Comparison of ENCODE assay signal across 24 mouse cellular contexts in genomic region chr1:92330181-92330580, GRCm38 (mm10).
A peak's percentile ranks its signal among the peaks of the same experiment; 100 is the strongest.
DNase-seq lines count a peak whose midpoint lies in the region; ATAC-seq and TF ChIP-seq lines count a peak whose summit lies in the region.
"Had no signal": no experiment of that assay in that cellular context is flagged by ENCODE, and none has a peak within 500 bp of the region (broad histone marks: within the 10 kb centered on the region; RNA-seq: fewer than 3 reads in every experiment).

No protein-coding gene starts in this region.

- no peak overlapping the region for H3K4me3 ChIP-seq in gastrocnemius, adult 2 months
- no peak overlapping the region for H3K4me3 ChIP-seq in heart, embryonic 10.5 days
- no peak overlapping the region for H3K4me3 ChIP-seq in limb, embryonic 13.5 days
- no peak overlapping the region for H3K4me3 ChIP-seq in limb, embryonic 10.5 days
- peak overlapping the region; percentile 17 for H3K4me3 ChIP-seq in megakaryocyte, embryonic 14.5 days (replicated peaks)
- H3K4me3 ChIP-seq: embryonic facial prominence, embryonic 10.5 days; embryonic facial prominence, embryonic 12.5 days; forebrain, embryonic 13.5 days had no signal

- TF ChIP-seq CTCF in gastrocnemius, adult 2 months (IDR thresholded peaks at IDR 0.05) = no peak

- intact Hi-C loops in gastrocnemius, adult 2 months (cut with DNase I) = no loop called here
- intact Hi-C loops in heart, postnatal 14 days (cut with DNase I) = no loop called here

- H3K36me3 ChIP-seq in heart, embryonic 10.5 days = no peaks in the 10 kb centered on the region
- no peaks in the 10 kb centered on the region for H3K36me3 ChIP-seq in limb, embryonic 13.5 days
- no peaks in the 10 kb centered on the region for H3K36me3 ChIP-seq in limb, embryonic 10.5 days
- H3K36me3 ChIP-seq in megakaryocyte, embryonic 14.5 days (replicated peaks; ENCODE audit: low read length) = no peaks in the 10 kb centered on the region
- H3K36me3 ChIP-seq: embryonic facial prominence, embryonic 10.5 days; embryonic facial prominence, embryonic 12.5 days; G1E had no signal

- no peak overlapping the region for H3K9ac ChIP-seq in limb, embryonic 13.5 days
- H3K9ac ChIP-seq: embryonic facial prominence, embryonic 12.5 days; forebrain, embryonic 13.5 days had no signal

- H3K27ac ChIP-seq in gastrocnemius, adult 2 months = peak overlapping the region; percentile 35; the same call in 1 of the 2 replicates
- H3K27ac ChIP-seq in heart, embryonic 10.5 days = no peak overlapping the region
- H3K27ac ChIP-seq in limb, embryonic 13.5 days = no peak overlapping the region
- H3K27ac ChIP-seq in limb, embryonic 10.5 days = no peak overlapping the region
- H3K27ac ChIP-seq: embryonic facial prominence, embryonic 10.5 days; embryonic facial prominence, embryonic 12.5 days; forebrain, embryonic 13.5 days had no signal

- H3K4me2 ChIP-seq in limb, embryonic 13.5 days (replicated peaks) = 0 out of 2 replicates have a peak overlapping the region, but pooled peaks have one; percentile 1
- H3K4me2 ChIP-seq: embryonic facial prominence, embryonic 12.5 days; forebrain, embryonic 13.5 days had no signal

- peaks cover 17% of the 10 kb centered on the region for H3K4me1 ChIP-seq in heart, embryonic 10.5 days
- peaks cover 18% of the 10 kb centered on the region for H3K4me1 ChIP-seq in limb, embryonic 13.5 days
- H3K4me1 ChIP-seq in limb, embryonic 10.5 days = 0 out of 2 replicates have a peak, but pooled peaks cover 4% of the 10 kb centered on the region
- no peaks in the 10 kb centered on the region for H3K4me1 ChIP-seq in megakaryocyte, embryonic 14.5 days
- H3K4me1 ChIP-seq: forebrain, embryonic 13.5 days had no signal

- DNase-seq in gastrocnemius, adult 2 months = no peak
- DNase-seq in gastrocnemius, adult 8-10 months (ENCODE audit: low spot score in 2 of 2) = no peak
- DNase-seq in heart, embryonic 10.5 days (ENCODE audit: low spot score) = peak; percentile 73
- DNase-seq in heart, postnatal 14 days = no peak
- DNase-seq in limb, embryonic 10.5 days (ENCODE audit: low spot score) = no peak
- DNase-seq: adrenal gland, adult 8-10 months; adrenal gland, postnatal 14 days; adrenal gland, postnatal 36 days; B cell, adult 2 months; cerebellum, adult 11-12 months; cerebellum, adult 2 months; cerebellum, adult 9-10 months; cerebellum, postnatal 10 days; cerebellum, postnatal 25 days had no signal

- no peaks in the 10 kb centered on the region; the same call in 1 of the 2 replicates for H3K27me3 ChIP-seq in heart, embryonic 10.5 days (ENCODE audit: insufficient read depth, poor library complexity, severe bottlenecking)
- no peaks in the 10 kb centered on the region for H3K27me3 ChIP-seq in limb, embryonic 13.5 days
- no peaks in the 10 kb centered on the region for H3K27me3 ChIP-seq in limb, embryonic 10.5 days (ENCODE audit: low read depth, poor library complexity, severe bottlenecking)
- peaks cover 15% of the 10 kb centered on the region for H3K27me3 ChIP-seq in megakaryocyte, embryonic 14.5 days (replicated peaks)
- H3K27me3 ChIP-seq: embryonic facial prominence, embryonic 12.5 days; forebrain, embryonic 13.5 days; Patski had no signal

- no peaks in the 10 kb centered on the region for H3K9me3 ChIP-seq in heart, embryonic 10.5 days
- H3K9me3 ChIP-seq in limb, embryonic 13.5 days = peaks cover 4% of the 10 kb centered on the region; the same call in 1 of the 2 replicates
- no peaks in the 10 kb centered on the region for H3K9me3 ChIP-seq in limb, embryonic 10.5 days (replicated peaks)
- peaks cover 16% of the 10 kb centered on the region for H3K9me3 ChIP-seq in megakaryocyte, embryonic 14.5 days
- H3K9me3 ChIP-seq: embryonic facial prominence, embryonic 10.5 days; embryonic facial prominence, embryonic 12.5 days; forebrain, embryonic 13.5 days; G1E had no signal

- no peak for ATAC-seq in limb, embryonic 13.5 days (ENCODE audit: low FRiP score, low read depth)
- ATAC-seq in megakaryocyte, adult 5-6 weeks (ENCODE audit: poor library complexity, severe bottlenecking) = no peak
- ATAC-seq: activated CD4-positive, CD25-positive, alpha-beta regulatory T cell, adult 4 months; CD4-positive, CD25-positive, alpha-beta regulatory T cell, adult 4 months; forebrain, embryonic 13.5 days; Patski had no signal

- 72% methylated on average over 5 of the region's 5 CpGs for whole genome bisulfite sequencing in heart, embryonic 10.5 days
- WGBS in limb, embryonic 13.5 days = 79% methylated on average over 5 of the region's 5 CpGs
- 82% methylated on average over 5 of the region's 5 CpGs for WGBS in limb, embryonic 10.5 days
